Mouse (Mus musculus) MEL (cell line): ENCODE results near the gene Tgm2.

Experiments used
- CTCF ChIP-seq, 3 experiments: IDR thresholded peaks in 2 of 3; conservative IDR thresholded peaks in 1 of 3; 2 replicates each; pipeline ENCODE4 v1.5.1; 2011 to 2012; ENCODE audit warnings: low read length in 3 of 3, low read depth in 2 of 3, mild to moderate bottlenecking in 2 of 3, improper control_type of control experiment in 1 of 3, inconsistent platforms in 1 of 3, mixed read lengths in 1 of 3, moderate library complexity in 1 of 3; ENCODE audit not compliant: control insufficient read depth in 1 of 3, insufficient read depth in 1 of 3, poor library complexity in 1 of 3, severe bottlenecking in 1 of 3
- EP300 ChIP-seq, 2 experiments: IDR thresholded peaks; 2 replicates each; pipeline ENCODE4 v1.6.1; 2011; ENCODE audit warnings: improper control_type of control experiment in 2 of 2, low read length in 2 of 2, low read depth in 1 of 2, mild to moderate bottlenecking in 1 of 2
- MAX ChIP-seq: IDR thresholded peaks from 2 replicates; pipeline ENCODE4 v1.6.1; 2011; ENCODE audit warnings: low read length, improper control_type of control experiment
- RCOR1 ChIP-seq: IDR thresholded peaks from 2 replicates; pipeline ENCODE4 v1.6.1; 2012; ENCODE audit warnings: low read depth, mild to moderate bottlenecking, inconsistent platforms, low read length, improper control_type of control experiment

DNA sequence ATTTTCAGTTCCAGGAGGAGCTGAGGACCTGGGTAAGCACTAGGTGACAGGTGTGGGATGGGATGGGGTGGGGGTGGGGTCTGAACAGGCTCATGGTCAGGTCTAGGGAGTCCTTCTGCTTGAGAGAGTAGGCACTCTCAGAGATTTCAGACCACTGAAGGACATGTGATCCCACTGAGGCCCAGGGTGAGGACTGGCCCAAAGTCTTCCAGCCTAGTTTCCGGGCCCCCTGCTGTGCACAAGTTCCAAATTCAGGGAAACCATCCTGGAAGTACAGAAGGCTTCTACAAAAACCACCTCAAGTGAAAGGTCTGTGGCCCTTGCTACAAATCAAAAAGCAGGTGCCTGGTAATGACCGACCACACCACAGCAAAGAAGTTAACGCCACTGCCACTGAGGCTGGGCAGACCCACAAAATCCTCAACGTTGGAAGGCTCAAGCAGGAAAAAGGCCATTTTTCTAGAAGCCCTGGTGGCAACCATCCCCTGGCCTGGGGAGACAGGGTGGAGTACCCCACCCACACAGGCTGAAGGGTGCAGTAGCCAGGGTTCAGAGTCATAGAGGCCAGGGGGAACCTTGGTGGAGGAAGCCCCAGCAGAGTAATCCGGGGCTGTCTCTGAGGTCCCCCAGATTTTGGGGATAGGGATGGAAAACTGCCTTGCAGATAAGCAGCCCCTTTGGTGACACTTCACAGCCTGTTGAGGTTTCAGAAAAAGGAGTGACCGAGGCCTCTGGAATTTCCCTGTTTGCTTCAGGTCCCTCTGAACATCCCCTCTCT, 1.3 kb downstream of the Tgm2 start:
- TF ChIP-seq EP300 (IDR thresholded peaks at IDR 0.05; ENCODE audit: low read depth in 1 of 2, low read length in 2 of 2) (no peak), MAX (no peak), RCOR1 (no peak), CTCF (IDR thresholded peaks at IDR 0.05 in 2 of 3, conservative IDR thresholded peaks at IDR 0.05 in 1 of 3; ENCODE audit: control insufficient read depth in 1 of 3, insufficient read depth in 1 of 3, low read depth in 2 of 3, low read length in 3 of 3, poor library complexity in 1 of 3, severe bottlenecking in 1 of 3) (no peak)
